Mouse (Mus musculus) gastrocnemius, adult 2 months (tissue): ENCODE data around the gene Tmem158. TPM values are rescaled to one million over a fixed set of nuclear protein-coding genes. Genes with fewer than 3 reads are reported as not detected.
A peak's percentile ranks its signal among the peaks of the same experiment; 100 is the strongest.

Experiments
- DNase-seq: peaks from one replicate; pipeline ENCODE4 v3.0.0; 2022
- H3K27ac ChIP-seq: fragments of 200-600 bp; 2 replicates; pipeline ENCODE4 v1.8.1; 2022; ENCODE audit warnings: mild to moderate bottlenecking
- H3K4me3 ChIP-seq: fragments of 200-600 bp; 2 replicates; pipeline ENCODE4 v1.8.1; 2022; ENCODE audit warnings: mild to moderate bottlenecking, moderate library complexity
- CTCF ChIP-seq: fragments of 200-600 bp; IDR thresholded peaks from 2 replicates; pipeline ENCODE4 v1.8.1; 2022; ENCODE audit warnings: antibody characterized with exemption, mild to moderate bottlenecking, moderate library complexity
- intact Hi-C: fragments of 180-260 bp; cut with DNase I; formaldehyde crosslinking; loops from one replicate; pipeline ENCODE4 v1.15.1; 2025
- total RNA-seq, 2 experiments: library from RNA; stranded (reverse); gene quantifications; 2 replicates each; pipeline ENCODE4 v1.2.3; 2021

The Tmem158 gene
- total RNA-seq, 2 experiments from 2014 or later: 0.23 to 1.1 TPM

DNA sequence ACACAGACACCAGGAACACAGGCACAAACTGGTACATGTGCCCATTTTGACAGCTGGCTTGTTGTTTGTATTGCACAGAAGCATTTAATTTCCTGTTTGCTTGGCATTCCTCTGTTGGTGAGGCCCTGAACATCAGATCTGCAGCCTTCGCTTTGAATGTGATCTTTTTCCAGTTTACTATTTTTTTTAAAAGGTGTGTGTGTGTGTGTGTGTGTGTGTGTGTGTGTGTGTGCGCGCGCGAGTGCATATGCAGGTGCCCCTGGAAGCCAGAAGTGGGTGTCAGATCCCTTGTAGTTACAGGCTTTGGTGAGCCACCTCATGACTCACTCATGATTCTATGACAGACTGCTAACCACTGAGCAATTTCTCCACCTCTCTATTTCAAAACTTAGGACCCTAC lies 20.3 kb downstream of the Tmem158 start:
- intact Hi-C loops: no loop called here
- DNase-seq: no peak
- no peak for TF ChIP-seq CTCF
- H3K27ac ChIP-seq: no peak overlapping the region
- H3K4me3 ChIP-seq: no peak overlapping the region

DNA sequence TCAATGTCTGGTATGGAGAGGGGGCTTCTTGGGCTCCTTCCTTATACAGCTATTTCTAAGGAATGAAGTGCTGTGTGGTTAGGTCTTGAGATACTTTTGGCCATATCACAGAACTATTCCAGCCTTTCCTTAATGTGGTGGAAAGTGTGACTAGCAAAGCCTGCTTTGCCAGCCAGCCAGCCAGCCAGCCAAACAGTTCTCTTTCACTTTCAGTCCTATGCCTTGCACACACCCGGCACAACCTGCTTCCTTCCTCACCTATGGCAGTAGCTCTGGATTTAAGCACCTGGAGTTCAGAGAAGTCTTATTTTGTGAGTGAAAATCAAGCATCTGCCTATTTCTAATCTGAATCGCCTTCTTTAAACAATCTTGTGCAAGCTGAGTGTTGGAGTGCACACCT lies 20.9 kb downstream of the Tmem158 start:
- DNase-seq: no peak
- intact Hi-C loops: no loop called here
- no peak for TF ChIP-seq CTCF
- Histone ChIP-seq H3K27ac (no peak overlapping the region), H3K4me3 (no peak overlapping the region)

DNA sequence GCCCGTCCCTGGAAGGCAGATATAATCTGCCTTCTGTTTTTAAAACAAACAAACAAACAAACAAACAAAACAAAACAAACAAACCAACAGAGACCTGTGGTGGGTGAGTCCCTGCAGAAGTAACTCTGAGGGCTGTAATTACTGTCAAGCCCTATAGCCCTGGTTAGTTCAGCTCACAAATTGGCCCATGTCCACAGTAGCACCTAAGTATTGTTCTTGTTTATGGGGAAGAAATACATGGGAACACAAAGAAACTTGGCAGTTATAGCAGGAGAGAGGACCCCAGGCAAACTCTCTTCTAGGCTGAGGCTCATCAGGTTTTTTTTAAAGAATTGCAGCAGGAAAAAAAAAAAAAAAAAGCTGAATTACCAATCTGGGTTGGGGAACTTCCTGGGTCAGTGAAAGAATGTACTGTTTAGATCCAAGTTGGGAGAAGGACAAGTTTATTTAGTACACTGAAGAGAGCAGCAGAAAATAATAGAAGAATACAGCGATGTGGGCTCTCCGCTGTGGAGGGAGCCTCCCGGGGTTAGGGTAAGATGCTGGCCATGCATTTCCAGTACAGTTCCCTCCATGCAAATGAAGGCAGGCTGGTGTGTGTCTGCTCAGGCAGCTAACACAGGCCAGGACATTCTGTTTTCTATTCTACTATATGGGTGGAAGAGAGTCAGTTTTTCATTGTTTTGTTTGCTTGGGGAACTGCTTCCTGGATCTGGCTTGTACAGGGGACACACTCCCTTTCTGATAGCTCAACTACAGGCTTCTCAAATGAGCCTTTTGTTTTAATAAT lies 22.1 kb downstream of the Tmem158 start:
- no peak for DNase-seq
- intact Hi-C loops: no loop called here
- Histone ChIP-seq H3K27ac (peak overlapping the region; percentile 64), H3K4me3 (no peak overlapping the region)
- no peak for TF ChIP-seq CTCF

DNA sequence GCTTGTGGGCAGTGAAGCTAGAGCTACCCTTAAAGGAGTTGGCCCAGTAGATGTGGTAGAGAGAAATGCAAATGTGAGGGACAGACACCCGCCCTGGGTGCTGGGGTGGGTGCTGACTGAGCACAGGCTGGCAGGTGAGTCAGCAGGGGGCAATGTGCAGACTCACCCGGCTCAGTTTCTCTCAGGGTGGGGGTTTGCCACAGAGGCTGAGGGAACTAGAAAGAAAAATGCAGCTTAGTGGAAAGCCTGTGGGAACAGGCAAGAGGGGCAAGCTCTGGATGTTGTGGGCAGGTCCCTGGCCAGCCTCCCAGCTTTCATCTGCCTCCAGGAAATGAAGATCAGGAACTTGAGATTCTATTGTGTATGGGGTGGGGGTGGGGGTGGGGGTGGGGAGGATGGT lies 22.8 kb downstream of the Tmem158 start:
- no peak overlapping the region for H3K4me3 ChIP-seq
- peak overlapping the region; percentile 64 for H3K27ac ChIP-seq
- no peak for TF ChIP-seq CTCF
- DNase-seq: peak; percentile 33
- intact Hi-C loops: no loop called here

DNA sequence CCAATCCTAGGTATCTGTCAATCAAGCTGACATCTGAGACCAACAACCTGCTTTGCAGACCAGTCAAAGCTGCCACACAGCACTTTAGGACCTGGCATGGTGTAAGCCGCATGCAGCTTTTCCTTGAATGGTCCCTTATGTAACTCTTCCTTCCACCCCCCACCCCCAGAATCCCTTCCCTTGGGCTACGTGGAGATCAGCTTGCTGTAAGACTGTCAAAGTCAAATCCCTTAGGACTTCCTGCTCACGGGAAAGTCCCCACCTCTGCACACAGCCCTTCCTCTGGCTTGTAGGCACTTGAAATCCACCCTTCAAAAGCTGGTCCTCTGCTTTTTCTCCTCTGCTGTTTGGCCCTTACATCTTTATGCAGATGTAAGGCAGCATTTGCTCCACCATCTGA lies 24.9 kb downstream of the Tmem158 start:
- no peak for DNase-seq
- H3K27ac ChIP-seq: no peak overlapping the region
- no peak for TF ChIP-seq CTCF
- intact Hi-C loops: no loop called here
- no peak overlapping the region for H3K4me3 ChIP-seq

DNA sequence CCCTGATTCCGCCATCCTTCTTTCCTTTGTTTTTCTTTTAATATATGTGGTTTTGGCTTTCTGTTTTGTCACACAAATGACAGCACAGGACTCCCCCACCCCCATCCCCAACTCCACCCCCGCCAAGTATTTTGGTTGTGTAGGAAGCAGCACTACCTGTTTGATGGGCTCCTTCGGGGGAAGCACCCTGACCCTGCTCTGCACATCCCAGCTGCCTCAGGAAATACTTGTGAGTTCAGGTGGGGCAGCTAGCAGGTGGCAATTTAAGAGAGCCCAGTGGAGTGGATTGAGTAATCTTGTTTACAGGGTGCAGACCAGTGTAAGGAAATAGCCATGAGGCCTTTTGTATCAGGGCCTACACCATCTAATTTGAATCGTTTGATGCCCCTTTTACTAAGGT lies 30.7 kb downstream of the Tmem158 start:
- DNase-seq: no peak
- Histone ChIP-seq H3K27ac (no peak overlapping the region), H3K4me3 (no peak overlapping the region)
- no peak for TF ChIP-seq CTCF
- intact Hi-C loops: no loop called here

DNA sequence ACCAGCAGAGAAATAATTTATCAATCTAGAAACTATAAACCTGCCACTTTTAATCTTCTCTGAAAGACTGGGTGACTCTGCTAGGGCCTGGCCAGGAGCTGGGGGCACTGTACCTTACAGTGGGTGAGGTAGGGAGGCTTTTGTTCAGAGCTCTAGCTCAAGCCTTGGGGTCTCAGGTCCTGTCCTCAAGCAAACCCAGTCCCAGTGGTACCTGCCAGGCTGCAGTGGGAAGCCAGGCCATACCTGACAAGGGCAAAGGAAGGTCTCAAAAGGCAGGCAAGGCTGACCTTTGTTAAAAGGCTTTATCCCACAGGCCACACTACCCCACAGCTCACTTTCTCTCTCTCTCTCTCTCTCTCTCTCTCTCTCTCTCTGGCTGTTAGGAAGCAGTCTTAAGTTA lies 31.9 kb downstream of the Tmem158 start:
- Histone ChIP-seq H3K4me3 (no peak overlapping the region), H3K27ac (no peak overlapping the region)
- intact Hi-C loops: no loop called here
- TF ChIP-seq CTCF: no peak
- DNase-seq: no peak

DNA sequence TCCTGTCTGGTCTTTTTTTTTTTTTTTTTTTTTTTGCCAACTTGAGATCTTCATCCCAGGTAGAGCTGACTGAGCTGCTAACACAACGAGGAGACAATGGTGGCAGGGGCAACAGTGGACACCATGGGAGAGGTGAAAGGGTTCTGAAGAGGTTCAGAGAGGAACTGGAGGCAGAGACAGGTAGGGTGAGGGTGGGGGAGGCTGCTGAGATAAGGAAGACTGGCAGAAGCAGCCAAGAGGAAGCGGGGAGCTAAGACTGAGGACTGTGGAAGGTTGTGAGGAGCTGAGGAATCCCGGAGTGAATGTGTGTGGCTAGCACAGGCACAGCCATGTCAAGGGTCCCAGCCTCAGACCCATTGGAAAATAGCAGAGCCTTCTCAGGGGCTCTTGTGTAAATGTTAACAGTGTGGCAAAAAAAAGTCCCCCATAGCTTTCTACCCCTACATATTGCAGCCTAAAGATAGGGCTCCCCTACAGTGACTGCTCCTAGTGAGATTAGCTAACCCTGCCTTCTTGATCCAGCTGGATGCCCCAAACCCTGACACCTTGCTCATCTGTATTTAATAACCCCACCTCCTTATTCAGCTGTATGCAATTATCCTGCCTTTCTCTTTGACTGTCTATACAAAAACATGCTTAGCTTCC lies 33.3 kb downstream of the Tmem158 start:
- no peak for DNase-seq
- intact Hi-C loops: no loop called here
- H3K4me3 ChIP-seq: no peak overlapping the region
- no peak for TF ChIP-seq CTCF
- H3K27ac ChIP-seq: no peak overlapping the region

DNA sequence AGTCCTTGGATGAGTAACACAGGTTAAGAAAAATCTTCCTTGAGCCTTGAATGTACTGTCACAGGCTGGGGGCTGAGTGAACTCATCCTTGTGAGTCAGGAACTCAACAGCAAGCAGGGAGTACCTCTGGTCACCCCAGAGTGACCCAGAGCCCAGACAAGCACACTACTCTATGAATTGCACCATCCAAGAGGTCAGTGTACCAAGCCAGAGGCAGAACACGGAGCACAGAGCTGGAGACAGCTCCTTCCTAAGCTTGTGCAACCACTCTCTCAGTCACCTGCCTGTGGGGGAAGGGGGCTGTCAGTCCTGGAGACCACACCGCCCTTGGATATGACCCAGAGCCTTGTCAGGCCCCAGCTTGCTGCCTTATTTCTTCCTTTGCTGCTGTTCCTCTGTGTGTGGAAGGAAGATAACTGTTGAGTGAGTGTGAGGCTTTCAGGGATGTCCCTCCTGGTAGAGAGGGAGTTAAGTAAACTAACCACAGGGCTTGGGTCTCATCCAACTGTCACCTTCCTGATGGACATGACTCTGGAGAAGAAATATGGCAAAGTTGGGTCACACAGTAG lies 35.6 kb downstream of the Tmem158 start:
- intact Hi-C loops: no loop called here
- Histone ChIP-seq H3K27ac (no peak overlapping the region), H3K4me3 (no peak overlapping the region)
- no peak for DNase-seq
- TF ChIP-seq CTCF: no peak

DNA sequence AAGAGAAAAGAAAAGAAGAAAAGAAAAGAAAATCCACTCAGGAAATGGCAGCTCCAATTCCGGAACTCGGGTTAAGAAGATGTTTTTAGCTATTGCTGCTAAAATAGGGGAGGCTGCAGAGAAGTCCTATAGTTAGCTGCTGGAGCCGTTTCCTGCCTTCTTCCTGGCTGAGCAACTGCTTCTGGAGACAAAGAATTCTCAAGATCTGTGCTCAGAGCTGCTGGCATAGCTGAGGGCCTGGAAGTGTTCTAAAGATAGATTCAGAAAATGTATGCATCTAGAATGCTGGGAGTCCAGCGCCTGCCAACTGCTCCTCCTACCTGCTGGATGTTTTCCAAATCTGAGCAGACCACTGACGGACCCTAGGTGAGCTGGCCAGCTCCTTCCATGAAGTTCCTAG lies 40.7 kb downstream of the Tmem158 start:
- intact Hi-C loops: no loop called here
- Histone ChIP-seq H3K4me3 (no peak overlapping the region), H3K27ac (no peak overlapping the region)
- no peak for TF ChIP-seq CTCF
- no peak for DNase-seq

DNA sequence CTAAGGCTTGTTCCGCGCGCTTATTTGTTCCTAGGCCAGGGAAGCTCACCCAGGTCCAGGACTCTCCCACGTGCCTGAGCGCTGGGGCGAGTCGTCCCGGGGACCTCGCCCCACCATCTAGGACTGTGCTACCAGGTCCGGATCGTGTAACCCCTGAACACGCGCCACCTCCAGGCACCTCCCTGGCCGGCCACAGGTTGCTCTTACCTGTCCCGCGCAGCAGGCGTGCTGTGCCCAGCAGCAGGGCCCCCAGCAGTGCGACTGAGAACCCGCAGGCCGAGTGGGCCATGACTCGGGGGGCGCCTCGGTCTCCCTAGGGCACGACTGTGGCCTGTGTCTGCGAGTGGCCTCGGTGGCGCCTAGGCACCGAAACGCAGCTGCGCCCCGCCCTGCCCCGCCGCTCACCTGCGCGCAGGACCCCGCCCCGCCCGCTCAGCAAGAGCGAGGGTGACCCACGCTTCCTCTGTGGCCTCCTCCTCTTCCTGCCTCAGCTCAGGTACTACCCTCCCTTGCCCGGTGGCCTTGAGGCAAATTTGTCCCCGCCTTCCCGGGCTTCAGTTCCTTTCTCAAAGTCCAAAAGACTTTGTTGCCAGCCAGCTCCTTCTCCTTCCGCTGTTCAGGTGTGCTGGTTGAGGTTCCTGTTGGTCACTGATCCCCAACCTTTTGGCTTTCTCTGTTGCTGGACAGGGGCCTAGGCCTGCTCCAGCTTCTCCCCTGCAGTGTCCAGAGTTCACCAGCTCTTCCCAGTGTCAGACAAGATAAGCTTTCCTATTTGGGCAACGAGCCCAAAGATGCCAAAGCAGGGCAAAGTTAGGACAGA lies 44.7 kb downstream of the Tmem158 start, which contains the start of gene Cdcp1:
Gene Cdcp1 (minus strand): TSS at position 418 of the 820 bp plus-strand sequence.
- DNase-seq: no peak
- H3K4me3 ChIP-seq: no peak within 1 kb of the TSS

DNA sequence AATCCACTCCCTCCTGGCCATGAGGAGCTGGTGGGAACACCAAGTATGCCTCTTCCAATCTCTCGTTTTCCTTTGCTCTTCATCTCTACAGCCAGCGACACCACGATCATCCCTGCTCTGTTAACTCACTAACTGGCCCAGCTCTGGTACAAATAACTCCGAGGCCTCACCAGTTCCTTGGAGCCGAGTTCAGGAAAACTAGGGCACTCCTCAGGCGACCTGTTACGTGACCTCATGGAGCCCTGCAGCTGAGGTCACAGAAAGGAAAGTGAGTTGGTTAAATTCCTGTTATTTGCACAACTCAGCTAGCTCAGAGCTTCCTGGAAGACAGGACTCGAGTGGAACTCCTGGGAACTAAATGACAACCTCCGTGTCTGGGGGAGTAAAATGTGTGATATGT lies 47.2 kb downstream of the Tmem158 start:
- no peak overlapping the region for H3K4me3 ChIP-seq
- no peak for TF ChIP-seq CTCF
- H3K27ac ChIP-seq: no peak overlapping the region
- intact Hi-C loops: no loop called here
- no peak for DNase-seq

More for the DNA sequence above, 44.7 kb downstream of the Tmem158 start, which contains the start of gene Cdcp1:
- intact Hi-C loops: no loop called here
- no peak within 1 kb of the TSS for H3K27ac ChIP-seq
- no peak for TF ChIP-seq CTCF

Other genes starting within 250 kb of the Tmem158 start
- gene Tmem42, start 239.4 kb downstream of the Tmem158 start, total RNA-seq: 10 to 100 TPM in 1 of 2 experiments, 1 to 10 TPM in 1; 9.2 to 10.5 TPM
- under 1 TPM in 1 of 2 experiments, not detected in 1; 0.56 TPM for gene Tgm4, start 226.0 kb downstream of the Tmem158 start, total RNA-seq
- gene Zdhhc3, start 147.6 kb downstream of the Tmem158 start, total RNA-seq: 10 to 100 TPM; 53.2 to 55.8 TPM
- gene Exosc7, start 147.5 kb downstream of the Tmem158 start, total RNA-seq: 10 to 100 TPM; 18.3 to 21.3 TPM
- 10 to 100 TPM; 33.5 to 50.2 TPM for gene Clec3b, start 109.8 kb downstream of the Tmem158 start, total RNA-seq
- not detected for gene Cdcp1, start 44.7 kb downstream of the Tmem158 start, total RNA-seq
- 10 to 100 TPM; 22.9 to 24.3 TPM for gene Lars2, start 106.2 kb upstream of the Tmem158 start, total RNA-seq
- gene Limd1, start 217.9 kb upstream of the Tmem158 start, total RNA-seq: 10 to 100 TPM; 31.5 to 41.1 TPM